Mouse (Mus musculus) liver, postnatal 0 days (tissue): ENCODE data around the gene Ppp1r18.

ENCODE experiments used
- CTCF ChIP-seq: sonication (generic); IDR thresholded peaks from 2 replicates; pipeline ENCODE4 v1.5.1; 2016; ENCODE audit warnings: antibody characterized with exemption, low read depth
- EP300 ChIP-seq: IDR thresholded peaks from 2 replicates; pipeline ENCODE4 v1.6.1; 2016; ENCODE audit warnings: antibody characterized with exemption, low read depth, mild to moderate bottlenecking

- TF ChIP-seq CTCF: no peak
- TF ChIP-seq EP300: no peak
Measured at GRCm38 (mm10) chr17:35868961-35869345, 3.6 kb downstream of the Ppp1r18 start.
